Mouse (Mus musculus): ENCODE results near the gene Golga5.
"Not testable (repeated sequence)": the region's sequence is repeated elsewhere in the genome, so short reads cannot be mapped to it uniquely, and the experiment has no call there.

The Golga5 gene

DNA sequence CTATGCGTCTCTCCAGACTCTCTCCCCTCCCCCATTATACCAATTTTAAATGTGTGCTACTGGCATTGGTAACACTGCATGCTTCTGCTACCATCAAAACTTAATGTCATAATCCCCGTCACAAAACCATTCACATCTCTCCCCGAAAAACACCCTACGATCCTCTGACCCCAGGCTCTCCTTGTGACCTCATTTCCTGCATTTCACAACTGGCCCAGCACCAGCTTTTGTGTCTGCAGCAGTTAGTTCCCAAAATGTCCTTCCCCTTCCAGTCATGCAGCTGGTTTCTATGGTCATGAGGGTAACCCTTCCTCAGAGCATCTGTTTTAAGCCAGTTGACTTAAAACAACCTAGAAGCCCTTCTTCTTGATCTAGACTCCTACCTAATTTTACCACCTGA lies 23.5 kb upstream of the Golga5 start:
- peak; percentile 38 to 49 for DNase-seq (ENCODE audit: low spot score in 2 of 2)

GRCm38 (mm10) chr12:102450437-102450836 lies 18.5 kb upstream of the Golga5 start:
- peak; percentile 22 to 41 for DNase-seq (ENCODE audit: low spot score in 2 of 2)

DNA sequence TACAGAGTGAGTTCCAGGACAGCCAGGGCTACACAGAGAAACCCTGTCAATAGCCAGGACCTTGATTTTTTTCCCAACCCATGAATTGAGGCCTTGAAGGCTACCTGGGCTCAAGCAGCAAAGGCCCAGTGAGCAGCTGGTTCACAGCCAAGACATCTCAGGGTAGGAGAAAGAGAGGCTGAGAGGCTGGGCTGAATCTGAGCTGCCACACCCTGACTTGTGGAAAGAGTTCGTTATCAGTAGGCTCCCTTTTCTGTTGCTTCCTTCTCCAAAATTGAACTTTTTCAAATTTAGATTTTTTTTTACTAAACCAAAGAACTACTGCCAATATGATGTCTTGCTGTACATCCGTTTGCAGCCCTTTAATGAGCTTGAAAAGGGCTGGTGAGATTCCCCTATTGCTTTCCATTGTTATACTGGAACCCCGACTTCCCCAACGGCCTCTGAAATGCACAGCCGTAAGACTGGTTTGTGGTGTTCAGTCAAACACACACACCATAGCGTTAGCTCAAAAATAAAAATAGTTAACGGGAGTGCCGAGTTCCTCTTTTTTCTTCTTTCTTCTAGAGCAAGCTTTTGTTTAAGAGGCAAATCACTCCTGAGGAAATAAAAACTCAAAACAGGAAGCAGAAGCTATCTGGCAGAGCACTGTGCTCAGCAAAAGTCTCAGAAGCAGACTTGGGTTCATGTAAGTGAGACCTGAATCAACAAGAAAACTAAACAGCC lies 17.6 kb upstream of the Golga5 start:
- DNase-seq (ENCODE audit: low spot score in 2 of 2) = peak; percentile 77 to 85

- peak; percentile 75 to 82 for DNase-seq (ENCODE audit: low spot score in 2 of 2)
Measured at GRCm38 (mm10) chr12:102453581-102453980, 15.4 kb upstream of the Golga5 start.

DNA sequence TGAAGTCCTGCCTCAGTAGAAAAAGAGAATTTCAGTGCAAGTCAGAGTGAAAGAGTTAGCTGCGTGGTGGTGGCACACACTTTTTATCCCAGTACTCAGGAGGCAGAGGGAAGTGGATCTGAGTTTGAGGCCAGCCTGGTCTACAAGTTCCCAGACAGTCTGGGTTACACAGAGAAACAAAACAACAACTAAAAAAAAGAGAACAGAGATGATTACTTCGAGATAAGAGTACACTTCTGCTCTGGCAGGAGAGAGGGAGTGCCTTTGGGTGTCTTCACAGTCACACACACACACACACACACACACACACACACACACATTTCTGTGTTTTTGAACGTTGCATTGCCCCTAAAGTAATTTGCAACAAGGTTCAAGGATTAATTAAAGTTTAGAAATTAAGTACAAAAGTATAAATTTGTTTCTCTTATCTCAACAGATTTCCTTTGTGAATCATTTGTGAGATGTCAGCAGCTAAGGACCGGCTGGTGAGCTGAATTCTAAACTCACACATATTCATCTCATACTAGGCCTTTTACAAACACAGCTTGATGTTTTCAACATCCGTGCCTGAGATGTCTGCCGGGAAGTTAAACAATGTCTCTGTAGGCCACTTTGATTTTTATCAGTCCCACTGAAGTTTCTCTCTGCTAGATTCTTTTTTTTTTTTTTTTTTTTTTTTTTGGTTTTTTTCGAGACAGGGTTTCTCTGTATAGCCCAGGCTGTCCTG lies 12.3 kb upstream of the Golga5 start:
- DNase-seq (ENCODE audit: low spot score in 2 of 2) = no peak

- no peak for DNase-seq (ENCODE audit: low spot score in 2 of 2)
Measured at GRCm38 (mm10) chr12:102460014-102460413, 8.9 kb upstream of the Golga5 start.

GRCm38 (mm10) chr12:102461177-102461576 lies 7.8 kb upstream of the Golga5 start:
- no peak for DNase-seq (ENCODE audit: low spot score in 2 of 2)

- DNase-seq (ENCODE audit: low spot score in 2 of 2) = no peak
Measured at GRCm38 (mm10) chr12:102464650-102465049, 4.3 kb upstream of the Golga5 start.

DNA sequence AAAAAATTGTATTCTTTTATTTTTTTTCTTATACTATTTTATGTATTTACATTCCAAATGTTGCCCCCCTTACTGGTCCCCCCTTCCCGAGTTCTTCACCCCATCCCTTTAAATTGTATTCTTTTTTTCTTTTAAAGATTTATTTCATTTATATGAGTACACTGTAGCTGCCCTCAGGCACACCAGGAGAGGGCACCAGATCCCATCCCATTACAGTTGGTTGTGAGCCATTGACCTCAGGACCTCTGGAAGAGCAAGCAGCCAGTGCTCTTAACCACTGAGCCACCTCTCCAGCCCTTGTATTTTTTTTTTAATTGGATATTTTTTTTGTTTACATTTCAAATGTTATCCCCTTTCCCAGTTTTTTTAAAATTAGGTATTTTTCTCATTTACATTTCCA lies 799 bp upstream of the Golga5 start:
- no peak for DNase-seq (ENCODE audit: low spot score in 2 of 2)

DNA sequence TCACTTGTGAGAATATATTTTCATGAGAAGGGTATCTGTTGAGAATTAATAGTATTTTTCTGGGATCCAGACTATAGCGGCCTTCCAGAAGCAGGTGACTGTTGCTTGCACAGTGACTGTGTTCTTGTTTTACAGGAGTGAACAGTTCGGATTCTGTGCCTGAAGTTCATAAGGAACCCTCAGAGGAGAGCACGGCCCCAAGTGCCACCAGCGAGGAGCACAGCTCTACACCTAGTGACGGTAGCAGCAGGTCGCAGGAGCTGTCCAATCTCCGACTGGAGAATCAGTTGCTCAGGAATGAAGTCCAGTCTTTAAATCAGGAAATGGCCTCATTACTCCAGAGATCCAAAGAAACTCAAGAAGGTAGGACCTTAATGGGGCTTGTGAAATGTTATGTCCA lies 5.5 kb downstream of the Golga5 start:
- DNase-seq (ENCODE audit: low spot score in 2 of 2) = no peak

DNA sequence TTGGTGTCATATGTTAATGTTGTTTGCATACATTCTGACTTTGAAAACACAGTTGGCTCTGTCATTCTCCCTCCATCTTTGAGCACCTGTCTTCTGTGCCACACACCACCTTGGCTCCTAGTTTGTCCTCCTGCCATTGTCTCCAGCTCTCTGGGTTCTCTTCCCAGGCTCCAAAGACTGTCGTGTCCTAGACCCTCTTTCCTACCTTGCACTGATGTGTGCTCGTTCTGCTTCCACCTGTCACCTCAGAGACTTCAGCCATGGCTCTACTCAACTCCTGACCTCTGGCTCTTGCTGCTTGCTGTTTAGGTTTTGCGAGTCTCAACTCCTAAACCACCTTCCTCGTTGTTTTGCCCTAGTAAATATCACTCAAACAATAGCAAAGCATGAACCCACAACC lies 11.5 kb downstream of the Golga5 start:
- DNase-seq (ENCODE audit: low spot score in 2 of 2) = no peak

DNA sequence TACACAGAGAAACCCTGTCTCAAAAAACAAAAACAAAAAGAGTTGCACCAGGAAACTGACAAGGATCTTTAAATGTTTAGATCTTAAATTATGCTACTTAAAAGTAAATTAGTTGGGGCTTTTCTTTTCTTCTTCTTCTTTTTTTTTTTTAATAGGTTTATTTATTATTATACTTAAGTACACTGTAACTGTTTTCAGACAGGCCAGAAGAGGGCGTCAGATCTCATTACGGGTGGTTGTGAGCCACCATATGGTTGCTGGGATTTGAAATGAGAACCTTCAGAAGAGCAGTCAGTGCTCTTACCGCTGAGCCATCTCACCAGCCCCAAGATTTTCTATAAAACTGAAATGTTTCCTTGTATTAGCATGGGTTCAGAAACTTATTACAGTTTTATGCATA lies 16.0 kb downstream of the Golga5 start:
- DNase-seq (ENCODE audit: low spot score in 2 of 2) = no peak

- no peak for DNase-seq (ENCODE audit: low spot score in 2 of 2)
Measured at GRCm38 (mm10) chr12:102491911-102492310, 23.0 kb downstream of the Golga5 start.

DNA sequence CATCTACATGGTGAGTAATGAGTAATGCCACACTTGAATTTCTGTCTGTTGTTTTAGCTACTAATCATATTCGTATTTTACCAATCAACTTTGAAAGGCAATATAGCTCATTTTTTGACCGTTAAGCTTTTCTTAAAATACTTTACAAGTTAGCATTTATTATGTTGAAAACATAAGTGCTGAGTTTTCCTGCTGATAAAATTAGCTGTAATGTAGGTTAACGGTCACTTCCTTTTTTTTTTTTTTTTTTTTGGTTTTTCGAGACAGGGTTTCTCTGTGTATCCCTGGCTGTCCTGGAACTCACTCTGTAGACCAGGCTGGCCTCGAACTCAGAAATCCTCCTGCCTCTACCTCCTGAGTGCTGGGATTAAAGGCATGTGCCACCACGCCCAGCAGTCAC lies 26.8 kb downstream of the Golga5 start:
- DNase-seq (ENCODE audit: low spot score in 2 of 2) = not testable (repeated sequence)

- no peak for DNase-seq (ENCODE audit: low spot score in 2 of 2)
Measured at GRCm38 (mm10) chr12:102497905-102498304, 29.0 kb downstream of the Golga5 start.

DNA sequence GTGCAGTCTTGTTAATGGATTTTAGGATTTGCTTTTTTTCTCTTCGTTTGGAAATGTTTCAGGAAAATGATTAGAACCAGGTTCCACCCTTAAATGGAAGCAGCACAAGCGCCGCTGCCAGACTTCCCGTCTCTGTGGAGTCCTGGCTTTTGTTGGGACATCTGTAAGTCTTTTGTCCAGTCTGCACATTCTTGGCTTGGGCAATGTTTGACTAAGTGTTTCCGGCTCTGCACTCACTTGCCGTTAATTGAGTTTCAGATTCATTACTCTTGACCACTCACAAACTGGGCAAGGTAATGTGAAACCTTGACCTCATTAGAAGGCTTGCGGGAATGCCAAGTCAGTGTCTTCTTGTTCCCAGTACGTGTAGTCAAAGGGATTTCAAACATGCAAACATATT lies 29.8 kb downstream of the Golga5 start:
- no peak for DNase-seq (ENCODE audit: low spot score in 2 of 2)

- no peak for DNase-seq (ENCODE audit: low spot score in 2 of 2)
Measured at GRCm38 (mm10) chr12:102499210-102499609, 30.3 kb downstream of the Golga5 start.

GRCm38 (mm10) chr12:102499723-102500122 lies 30.8 kb downstream of the Golga5 start:
- DNase-seq (ENCODE audit: low spot score in 2 of 2) = peak in 1 of 2 experiments; percentile 5

- no peak for DNase-seq (ENCODE audit: low spot score in 2 of 2)
Measured at GRCm38 (mm10) chr12:102501038-102501437, 32.1 kb downstream of the Golga5 start.

DNA sequence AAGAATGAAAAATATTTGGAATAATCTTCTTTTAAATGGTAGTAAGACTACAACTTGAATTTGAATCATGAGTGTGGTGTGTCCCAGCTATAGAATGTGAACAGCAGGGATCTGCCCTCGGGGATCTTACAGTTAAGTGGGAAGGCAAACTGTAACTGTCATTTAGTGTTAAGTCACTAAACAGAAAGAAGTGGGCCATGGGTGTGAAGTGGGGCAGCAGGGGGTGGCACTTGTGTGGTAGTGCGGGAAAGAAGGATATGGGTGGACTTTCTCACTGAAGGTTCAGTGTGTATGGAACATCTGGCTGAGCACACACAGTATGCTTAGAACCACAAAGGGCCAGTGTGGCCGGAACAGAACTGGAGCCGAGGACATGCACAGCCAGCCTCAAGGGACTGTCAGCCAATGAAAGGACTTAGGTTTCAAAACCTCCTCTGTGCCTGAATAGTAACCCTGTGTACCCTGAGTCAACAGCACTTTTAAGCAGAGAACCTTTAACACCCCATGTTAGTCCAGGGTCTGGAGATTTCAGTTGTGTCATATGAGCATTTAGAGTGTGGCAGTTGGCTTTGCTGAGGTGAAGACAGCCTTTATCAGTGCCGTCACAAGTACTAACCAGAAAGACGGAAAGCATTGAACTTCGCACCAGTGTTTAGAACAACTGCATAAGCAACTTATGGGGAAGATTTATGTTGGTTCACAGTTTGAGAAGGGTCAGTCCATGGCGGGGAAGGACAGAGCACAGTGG lies 33.1 kb downstream of the Golga5 start:
- DNase-seq (ENCODE audit: low spot score in 2 of 2) = no peak

DNA sequence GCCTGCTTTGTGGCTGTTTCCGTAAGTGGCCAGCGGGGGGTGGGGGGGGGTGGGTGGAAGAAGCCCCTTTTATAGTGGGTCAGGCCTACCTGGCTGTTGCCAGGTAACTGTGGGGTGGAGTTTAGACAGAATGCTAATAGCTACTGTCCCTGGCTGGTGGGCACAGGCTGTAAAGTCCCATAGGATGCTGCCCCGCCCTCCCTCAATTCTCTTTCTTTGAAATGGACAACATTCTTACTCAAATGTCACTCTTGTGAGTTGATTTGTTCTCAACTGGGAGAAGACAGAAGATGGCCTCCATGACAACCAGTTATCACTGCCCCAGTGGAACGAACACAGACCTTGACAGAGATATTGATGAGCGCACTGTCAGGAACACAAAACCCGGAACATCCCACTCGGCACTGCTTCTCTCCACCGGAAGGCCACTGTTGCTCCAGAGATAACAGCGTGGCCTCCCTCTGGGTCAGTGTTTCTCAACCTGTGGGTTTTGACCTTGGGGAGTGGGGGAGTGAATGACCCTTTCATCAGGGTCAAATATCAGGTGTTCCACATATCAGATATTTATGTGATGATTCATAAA lies 36.3 kb downstream of the Golga5 start:
- no peak for DNase-seq (ENCODE audit: low spot score in 2 of 2)

DNA sequence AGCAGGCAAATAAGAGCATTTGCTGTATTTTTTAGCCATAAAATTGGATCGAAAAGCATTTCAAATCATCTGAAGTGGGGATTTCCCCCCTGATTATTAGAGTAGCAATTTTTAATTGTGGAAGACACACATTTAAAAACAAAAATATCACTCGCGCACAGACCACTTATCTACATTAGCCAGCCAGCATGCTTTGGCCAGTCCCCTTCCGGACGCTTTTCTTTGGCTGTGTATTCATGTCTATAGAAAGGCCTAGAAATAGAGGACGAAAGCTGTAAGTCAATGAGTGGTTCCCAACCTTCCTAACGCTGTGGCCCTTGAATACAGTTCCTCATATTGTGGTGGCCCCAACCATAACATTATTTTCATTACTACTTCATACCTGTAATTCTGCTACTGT lies 37.0 kb downstream of the Golga5 start:
- DNase-seq (ENCODE audit: low spot score in 2 of 2) = no peak
